Mouse (Mus musculus) hindbrain, embryonic 12.5 days (tissue): Measurements from ENCODE around the gene Olfr986. TPM values are rescaled to one million over a fixed set of nuclear protein-coding genes. Genes with fewer than 3 reads are reported as not detected.

Experiments used
- ATAC-seq: fragments of 200-750 bp; cut with Nextera tagmentation; 2 replicates; pipeline ENCODE4 v1.8.0; 2017; ENCODE audit warnings: moderate TSS enrichment; ENCODE audit not compliant: low FRiP score
- H3K27ac ChIP-seq: fragments of 300-500 bp; sonication (generic); 2 replicates; pipeline ENCODE4 v1.5.1; 2016; ENCODE audit warnings: mild to moderate bottlenecking
- H3K27me3 ChIP-seq: fragments of 300-500 bp; sonication (generic); 2 replicates; pipeline ENCODE4 v1.6.1; 2016; ENCODE audit warnings: mild to moderate bottlenecking
- H3K36me3 ChIP-seq: fragments of 300-500 bp; sonication (generic); 2 replicates; pipeline ENCODE4 v1.6.1; 2016; ENCODE audit warnings: mild to moderate bottlenecking
- H3K4me1 ChIP-seq: fragments of 300-500 bp; sonication (generic); 2 replicates; pipeline ENCODE4 v1.6.1; 2016
- H3K4me2 ChIP-seq: fragments of 300-500 bp; sonication (generic); replicated peaks from 2 replicates; pipeline ENCODE4 v1.6.1; 2016; ENCODE audit warnings: mild to moderate bottlenecking
- H3K4me3 ChIP-seq: fragments of 300-500 bp; sonication (generic); 2 replicates; pipeline ENCODE4 v1.5.1; 2016; ENCODE audit warnings: mild to moderate bottlenecking
- H3K9ac ChIP-seq: fragments of 300-500 bp; sonication (generic); 2 replicates; pipeline ENCODE4 v1.6.1; 2016; ENCODE audit warnings: mild to moderate bottlenecking, moderate library complexity
- H3K9me3 ChIP-seq: fragments of 300-500 bp; sonication (generic); replicated peaks from 2 replicates; pipeline ENCODE4 v1.6.1; 2016; ENCODE audit warnings: mild to moderate bottlenecking
- WGBS: fragments of 180-500 bp; shearing (Covaris S2); methylation state at CpG from one replicate; pipeline ENCODE4 v1.1.7; 2016; 5-methylcytosine and 5-hydroxymethylcytosine counted together
- polyA plus RNA-seq: library from polyadenylated mRNA; unstranded; fragments of >200 nt; fragmentation: Nextera tagmentation; extraction: Ambion mirVana; gene quantifications from 2 replicates; pipeline ENCODE4 v1.2.1, GENCODE M21; 2016

The Olfr986 gene
- polyA plus RNA-seq, 1 experiment from 2014 or later: not detected

DNA sequence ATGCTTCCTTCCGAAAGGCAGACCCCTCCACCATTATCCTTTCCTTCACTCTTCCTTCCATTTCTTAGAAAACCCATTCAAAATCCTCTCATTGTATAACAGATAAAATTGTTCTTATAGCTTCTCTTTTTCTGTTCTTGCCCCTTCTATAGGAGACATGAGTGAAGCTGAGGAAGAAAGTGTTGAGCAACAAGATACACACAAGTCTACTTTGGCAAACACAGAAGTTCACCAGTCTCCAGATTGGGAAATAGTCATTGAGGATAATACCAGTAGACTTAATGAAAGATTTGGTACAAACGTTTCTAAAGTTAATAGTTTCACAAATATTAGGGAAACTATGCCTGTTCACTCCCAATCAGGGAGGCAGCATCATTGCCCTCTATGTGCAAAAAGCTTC, 30.0 kb downstream of the Olfr986 start:
- Histone ChIP-seq H3K4me1 (no peaks in the 10 kb centered on the region), H3K4me2 (no peak overlapping the region), H3K4me3 (no peak overlapping the region), H3K36me3 (peaks cover 58% of the 10 kb centered on the region), H3K27ac (no peak overlapping the region), H3K9ac (no peak overlapping the region), H3K9me3 (no peaks in the 10 kb centered on the region), H3K27me3 (no peaks in the 10 kb centered on the region)
- ATAC-seq: no peak
- WGBS: 91% methylated on average over 2 of the region's 2 CpGs

DNA sequence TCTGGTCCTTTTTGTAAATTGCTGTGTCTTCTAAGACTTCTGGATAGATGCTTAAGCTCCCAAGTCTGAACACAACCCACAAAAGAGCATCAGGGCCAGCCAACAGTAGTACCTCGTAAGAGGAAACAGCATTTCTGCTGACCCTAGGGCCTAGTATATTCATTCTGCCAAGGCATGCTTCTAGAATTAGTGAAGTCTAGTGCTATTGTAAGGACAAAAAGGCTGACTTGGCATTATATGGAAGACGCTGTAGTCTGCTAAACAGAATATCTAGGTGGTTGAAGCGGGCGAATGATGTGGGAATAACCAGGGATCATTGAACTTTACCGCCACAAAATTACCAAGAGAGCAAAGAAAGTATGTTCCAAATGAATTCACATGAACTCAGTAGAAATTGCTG, 33.3 kb downstream of the Olfr986 start:
- Histone ChIP-seq H3K9ac (no peak overlapping the region), H3K27me3 (no peaks in the 10 kb centered on the region), H3K4me2 (no peak overlapping the region), H3K4me1 (no peaks in the 10 kb centered on the region), H3K9me3 (no peaks in the 10 kb centered on the region), H3K36me3 (peaks cover 41% of the 10 kb centered on the region), H3K4me3 (no peak overlapping the region), H3K27ac (no peak overlapping the region)
- 93% methylated on average over 5 of the region's 5 CpGs for WGBS
- no peak for ATAC-seq

DNA sequence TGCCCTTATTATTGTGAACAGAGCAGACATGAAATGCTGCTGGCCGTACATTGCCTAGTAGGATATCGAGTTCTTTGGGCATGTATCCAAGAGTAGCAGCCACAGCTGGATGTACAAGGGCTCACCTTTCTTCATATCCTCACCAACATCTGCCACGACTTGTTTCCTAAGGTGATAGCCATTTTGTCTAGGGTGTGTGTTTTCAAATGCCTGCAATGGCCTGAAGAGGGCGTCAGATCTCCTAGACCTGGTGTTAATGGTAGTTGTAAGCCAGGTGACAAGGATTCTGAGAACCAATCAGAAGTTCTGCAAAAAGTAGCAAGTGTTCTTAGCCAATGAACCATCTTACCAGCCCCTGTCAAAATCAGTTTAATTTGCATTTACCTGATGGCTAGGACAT, 35.9 kb downstream of the Olfr986 start:
- no peak for ATAC-seq
- Histone ChIP-seq H3K9ac (no peak overlapping the region), H3K4me1 (no peaks in the 10 kb centered on the region), H3K4me2 (no peak overlapping the region), H3K36me3 (peaks cover 15% of the 10 kb centered on the region), H3K27me3 (no peaks in the 10 kb centered on the region), H3K4me3 (no peak overlapping the region), H3K27ac (no peak overlapping the region), H3K9me3 (no peaks in the 10 kb centered on the region)
- 77% methylated on average over 4 of the region's 4 CpGs for WGBS

DNA sequence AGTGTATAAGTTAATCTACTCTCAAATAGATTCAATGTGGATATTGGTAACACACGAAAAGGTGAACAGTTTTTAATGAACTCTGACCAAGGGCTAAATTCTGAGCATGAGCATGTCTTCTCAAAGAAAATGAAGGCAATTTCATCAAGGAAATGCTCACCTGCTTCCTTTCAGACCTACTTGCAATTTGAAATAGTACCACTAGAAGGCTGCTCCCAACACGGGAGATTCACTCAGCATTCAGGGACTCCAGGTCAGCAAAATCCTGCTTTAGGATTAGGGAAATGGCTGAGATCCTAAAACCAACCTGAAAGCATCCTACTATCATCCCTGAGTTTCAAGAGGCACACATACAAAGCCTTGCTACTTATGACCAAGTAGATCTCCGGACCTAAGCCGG, 43.6 kb downstream of the Olfr986 start:
- WGBS: 78% methylated on average over 4 of the region's 4 CpGs
- Histone ChIP-seq H3K9me3 (no peaks in the 10 kb centered on the region), H3K4me2 (no peak overlapping the region), H3K9ac (no peak overlapping the region), H3K4me3 (no peak overlapping the region), H3K27ac (no peak overlapping the region), H3K27me3 (no peaks in the 10 kb centered on the region), H3K4me1 (no peaks in the 10 kb centered on the region), H3K36me3 (no peaks in the 10 kb centered on the region)
- no peak for ATAC-seq

DNA sequence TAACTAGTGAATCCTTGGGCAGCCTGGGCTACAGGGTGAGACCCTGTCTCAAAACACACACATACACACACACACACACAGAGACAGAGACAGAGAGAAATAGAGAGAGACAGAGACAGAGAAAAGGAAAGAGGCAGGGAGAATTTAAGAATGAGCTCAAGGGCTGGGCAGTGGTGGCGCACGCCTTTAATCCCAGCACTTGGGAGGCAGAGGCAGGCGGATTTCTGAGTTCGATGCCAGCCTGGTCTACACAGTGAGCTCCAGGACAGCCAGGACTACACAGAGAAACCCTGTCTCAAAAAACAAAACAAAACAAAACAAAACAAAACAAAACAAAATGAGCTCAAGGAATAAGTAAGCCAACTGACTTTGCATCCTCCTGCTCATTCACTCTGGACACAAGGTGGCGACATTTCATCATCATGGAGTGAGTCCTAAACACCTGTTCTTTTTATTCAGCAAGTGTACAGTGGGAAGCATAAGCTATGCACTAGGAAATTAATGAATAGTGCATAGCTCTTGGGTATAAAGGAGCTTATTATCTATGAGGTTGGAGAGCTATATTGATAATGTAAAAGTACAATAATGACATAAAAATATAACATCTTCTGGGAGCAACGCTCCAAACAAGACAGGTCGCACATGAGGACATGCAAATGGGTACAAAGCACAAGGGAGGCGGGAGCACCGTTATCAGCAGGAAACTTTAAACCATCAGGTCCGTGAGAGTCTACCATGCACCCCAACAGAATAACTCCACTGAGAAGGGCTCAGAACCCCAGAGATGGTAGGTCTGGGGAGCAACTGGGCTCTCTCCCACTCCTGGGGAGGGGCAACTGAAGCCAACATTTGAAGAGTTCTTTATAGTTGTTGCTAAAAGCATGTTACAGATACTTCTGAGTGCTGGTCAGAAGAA, 47.4 kb downstream of the Olfr986 start:
- 0 out of 2 replicates have a peak, but pooled peaks cover 3% of the 10 kb centered on the region for H3K27me3 ChIP-seq
- H3K4me1 ChIP-seq: no peaks in the 10 kb centered on the region
- ATAC-seq: peak; percentile 71
- H3K9me3 ChIP-seq: peaks cover 4% of the 10 kb centered on the region; the same call in 1 of the 2 replicates
- no peaks in the 10 kb centered on the region for H3K36me3 ChIP-seq
- H3K27ac ChIP-seq: no peak overlapping the region
- no peak overlapping the region for H3K4me3 ChIP-seq
- H3K4me2 ChIP-seq: no peak overlapping the region
- WGBS: 77% methylated on average over 10 of the region's 10 CpGs
- no peak overlapping the region for H3K9ac ChIP-seq

DNA sequence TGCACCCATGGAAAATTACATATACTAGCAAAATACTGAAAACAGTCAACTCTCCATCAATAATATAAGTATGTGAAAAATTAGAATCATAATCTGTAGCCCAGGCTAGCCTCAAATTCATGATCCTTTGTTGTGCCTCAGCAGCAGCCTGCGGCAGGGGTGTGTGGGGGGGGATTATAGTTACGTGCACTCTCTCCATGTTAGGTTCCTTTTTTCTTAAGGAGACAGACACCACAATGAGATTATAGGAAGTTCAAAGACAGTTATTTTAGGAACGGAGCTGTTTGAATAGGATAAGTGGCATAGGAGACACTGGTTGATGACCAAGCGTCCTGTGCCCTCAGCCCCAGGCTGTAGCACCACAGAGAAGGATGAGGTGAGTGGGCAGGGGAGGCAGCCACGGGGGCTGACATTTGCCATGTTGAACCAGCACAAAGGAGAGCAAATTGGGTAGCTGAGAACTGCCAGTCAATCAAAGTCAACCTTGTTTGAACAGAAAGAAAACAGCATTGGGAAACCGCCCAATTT, 48.1 kb downstream of the Olfr986 start:
- H3K27ac ChIP-seq: no peak overlapping the region
- H3K27me3 ChIP-seq: 0 out of 2 replicates have a peak, but pooled peaks cover 3% of the 10 kb centered on the region
- WGBS: 54% methylated on average over 6 of the region's 6 CpGs
- H3K9ac ChIP-seq: no peak overlapping the region
- ATAC-seq: no peak
- H3K9me3 ChIP-seq: peaks cover 4% of the 10 kb centered on the region; the same call in 1 of the 2 replicates
- H3K4me3 ChIP-seq: no peak overlapping the region
- H3K4me1 ChIP-seq: peaks cover under 1% of the 10 kb centered on the region; the same call in 1 of the 2 replicates
- H3K36me3 ChIP-seq: no peaks in the 10 kb centered on the region
- no peak overlapping the region for H3K4me2 ChIP-seq

DNA sequence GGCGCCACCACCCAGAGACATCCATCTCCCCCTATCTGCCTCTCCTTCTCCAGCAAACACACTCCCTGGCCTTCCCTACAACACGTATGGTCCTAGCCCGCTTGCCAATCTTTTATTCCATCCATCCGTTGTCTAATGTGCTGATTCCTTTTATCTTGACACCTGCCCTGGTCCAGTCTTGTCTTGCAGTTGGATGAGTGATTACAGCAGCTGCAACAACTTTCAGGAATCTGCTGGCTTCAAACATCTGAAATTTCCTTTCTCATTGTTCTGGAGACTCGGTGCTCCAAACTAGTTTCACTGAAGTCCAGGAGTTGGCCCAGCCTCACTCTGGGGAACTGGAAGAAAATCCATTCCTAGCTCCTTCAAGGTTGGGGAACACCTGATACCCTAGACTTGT, 48.8 kb downstream of the Olfr986 start:
- WGBS: 61% methylated on average over 5 of the region's 5 CpGs

DNA sequence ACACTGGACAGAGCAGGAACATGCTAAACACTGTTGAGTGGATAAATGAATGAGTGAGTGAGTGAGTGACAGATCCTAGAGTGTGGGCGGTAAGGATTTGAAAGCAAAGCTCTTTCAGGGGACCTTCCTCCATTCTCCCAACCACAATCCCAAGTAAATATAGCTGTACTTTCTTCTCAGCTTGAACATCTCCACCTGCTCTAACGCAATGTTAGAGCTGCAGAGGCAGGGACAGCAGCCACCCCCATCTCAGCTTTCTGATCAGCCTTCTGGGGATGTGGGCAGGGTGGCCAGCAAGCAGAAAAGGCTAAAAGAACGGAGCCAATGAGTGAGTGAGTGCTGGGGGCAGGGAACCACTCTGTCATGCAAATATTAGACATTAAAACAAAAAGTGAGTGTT, 50.3 kb downstream of the Olfr986 start:
- H3K9ac ChIP-seq: no peak overlapping the region
- peaks cover 4% of the 10 kb centered on the region; the same call in 1 of the 2 replicates for H3K9me3 ChIP-seq
- no peak for ATAC-seq
- H3K27me3 ChIP-seq: 0 out of 2 replicates have a peak, but pooled peaks cover 3% of the 10 kb centered on the region
- H3K4me3 ChIP-seq: no peak overlapping the region
- peaks cover 4% of the 10 kb centered on the region for H3K4me1 ChIP-seq
- 82% methylated on average over 3 of the region's 3 CpGs for WGBS
- no peak overlapping the region for H3K4me2 ChIP-seq
- H3K27ac ChIP-seq: no peak overlapping the region
- no peaks in the 10 kb centered on the region for H3K36me3 ChIP-seq

More for the DNA sequence above, 48.8 kb downstream of the Olfr986 start:
- no peak overlapping the region for H3K4me2 ChIP-seq
- H3K36me3 ChIP-seq: no peaks in the 10 kb centered on the region
- ATAC-seq: no peak
- no peak overlapping the region for H3K9ac ChIP-seq
- H3K27ac ChIP-seq: no peak overlapping the region
- H3K27me3 ChIP-seq: 0 out of 2 replicates have a peak, but pooled peaks cover 3% of the 10 kb centered on the region
- H3K4me3 ChIP-seq: no peak overlapping the region
- H3K4me1 ChIP-seq: peaks cover 4% of the 10 kb centered on the region
- H3K9me3 ChIP-seq: peaks cover 4% of the 10 kb centered on the region; the same call in 1 of the 2 replicates

DNA sequence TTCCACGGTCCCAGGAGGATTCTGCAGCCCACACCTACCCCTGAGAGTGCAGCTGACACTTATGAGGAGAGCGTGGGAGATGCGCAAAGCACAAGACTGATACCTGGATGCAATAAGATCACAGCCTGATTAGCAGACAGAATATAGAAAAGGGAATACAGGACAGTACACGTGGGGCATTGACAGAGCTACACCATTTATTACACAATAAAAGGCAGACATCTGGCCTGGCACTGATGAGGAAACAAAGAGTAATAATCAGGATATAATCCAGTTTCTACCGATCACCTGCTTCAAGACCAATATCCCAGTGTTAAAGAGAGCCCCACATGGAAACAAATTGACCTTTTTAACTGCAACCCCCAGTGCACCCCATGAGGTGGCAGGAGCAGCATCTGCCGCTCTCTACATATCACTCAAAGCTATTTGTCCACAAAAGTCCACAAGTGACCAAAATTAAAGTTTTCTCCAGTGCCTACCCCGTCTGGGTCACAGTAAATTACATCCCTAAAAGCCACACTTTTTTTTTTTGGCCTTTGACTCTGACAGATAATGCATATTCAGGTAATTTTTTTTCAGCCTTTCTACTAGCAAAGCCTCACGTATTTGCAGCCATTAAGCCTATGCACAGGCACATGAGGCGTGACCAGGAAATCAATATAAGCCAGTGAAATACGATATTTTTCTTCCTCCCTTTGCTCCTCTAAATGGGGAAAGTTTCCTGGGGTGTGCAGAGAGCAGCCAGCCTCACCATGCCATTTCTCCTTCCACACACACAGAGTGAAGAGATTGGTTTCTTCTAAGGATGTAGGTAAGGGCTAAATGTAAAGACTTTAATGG, 53.7 kb downstream of the Olfr986 start:
- no peak overlapping the region for H3K4me2 ChIP-seq
- H3K4me3 ChIP-seq: no peak overlapping the region
- WGBS: 50% methylated on average over 10 of the region's 10 CpGs
- ATAC-seq: 0 out of 2 replicates have a peak, but pooled peaks have one; percentile 32
- 0 out of 2 replicates have a peak, but pooled peaks cover 3% of the 10 kb centered on the region for H3K27me3 ChIP-seq
- H3K36me3 ChIP-seq: no peaks in the 10 kb centered on the region
- H3K9me3 ChIP-seq: peaks cover 4% of the 10 kb centered on the region; the same call in 1 of the 2 replicates
- H3K9ac ChIP-seq: no peak overlapping the region
- no peak overlapping the region for H3K27ac ChIP-seq
- peaks cover 4% of the 10 kb centered on the region for H3K4me1 ChIP-seq

DNA sequence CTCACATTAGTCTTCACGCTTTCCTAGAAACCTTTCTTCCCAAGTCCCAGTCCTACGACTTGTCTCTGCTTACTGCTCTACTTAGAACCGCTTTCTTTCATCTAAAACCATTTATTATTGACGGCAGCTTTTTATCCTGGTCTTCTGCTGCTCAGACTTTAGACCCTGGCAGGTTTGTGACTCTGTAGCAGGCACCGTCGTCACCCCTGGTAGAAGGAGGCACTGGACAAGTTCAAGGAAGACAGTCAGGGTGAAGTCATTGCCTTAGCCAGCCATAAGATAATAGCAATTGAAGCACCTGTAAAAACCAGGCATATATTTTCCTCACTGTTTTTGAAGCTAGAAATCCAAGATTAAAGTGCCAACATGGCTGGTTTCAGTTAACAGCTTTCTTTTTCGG, 54.5 kb downstream of the Olfr986 start:
- peaks cover 4% of the 10 kb centered on the region; the same call in 1 of the 2 replicates for H3K9me3 ChIP-seq
- 90% methylated on average over 7 of the region's 7 CpGs for WGBS
- no peak overlapping the region for H3K4me3 ChIP-seq
- no peak overlapping the region for H3K27ac ChIP-seq
- no peak overlapping the region for H3K9ac ChIP-seq
- no peaks in the 10 kb centered on the region for H3K36me3 ChIP-seq
- H3K4me1 ChIP-seq: peaks cover 4% of the 10 kb centered on the region
- no peak overlapping the region for H3K4me2 ChIP-seq
- ATAC-seq: no peak
- H3K27me3 ChIP-seq: peaks cover 5% of the 10 kb centered on the region; the same call in 1 of the 2 replicates
